Mouse (Mus musculus) C2C12 (cell line): ENCODE data around the gene Spsb4.

Experiments
- CTCF ChIP-seq: IDR thresholded peaks from one replicate; pipeline ENCODE4 v1.5.1; 2011; ENCODE audit not compliant: control insufficient read depth, insufficient read depth, insufficient read length
- MAX ChIP-seq: IDR thresholded peaks from one replicate; pipeline ENCODE4 v1.6.1; 2011; ENCODE audit warnings: mild to moderate bottlenecking, control low read depth
- MYOD1 ChIP-seq: IDR thresholded peaks from one replicate; pipeline ENCODE4 v1.6.1; 2011; ENCODE audit warnings: low read depth; ENCODE audit not compliant: control insufficient read depth, insufficient read length
- MYOG ChIP-seq: IDR thresholded peaks from one replicate; pipeline ENCODE4 v1.6.1; 2011; ENCODE audit not compliant: control insufficient read depth, insufficient read length; ENCODE audit errors: extremely low read depth
- USF1 ChIP-seq: IDR thresholded peaks from one replicate; pipeline ENCODE4 v1.6.1; 2011; ENCODE audit warnings: low read depth, mild to moderate bottlenecking, control low read depth, moderate library complexity

GRCm38 (mm10) chr9:97065216-97065615 lies 46.6 kb upstream of the Spsb4 start:
- TF ChIP-seq CTCF (no peak), MAX (no peak), MYOD1 (no peak), MYOG (no peak), USF1 (no peak)
